Mouse (Mus musculus) cerebellum, adult 2 months (tissue): ENCODE measurements around the gene Gm11634.

Experiments used
- CTCF ChIP-seq: fragments of 200-500 bp; IDR thresholded peaks from 2 replicates; pipeline ENCODE4 v1.5.1; 2011; ENCODE audit warnings: low read depth, mild to moderate bottlenecking, control low read depth, low read length, moderate library complexity, borderline replicate concordance; ENCODE audit not compliant: insufficient read depth
- POLR2A ChIP-seq: fragments of 200-500 bp; IDR thresholded peaks from 2 replicates; pipeline ENCODE4 v1.6.1; 2011; ENCODE audit warnings: low read length, control low read depth, borderline replicate concordance; ENCODE audit not compliant: insufficient read depth

DNA sequence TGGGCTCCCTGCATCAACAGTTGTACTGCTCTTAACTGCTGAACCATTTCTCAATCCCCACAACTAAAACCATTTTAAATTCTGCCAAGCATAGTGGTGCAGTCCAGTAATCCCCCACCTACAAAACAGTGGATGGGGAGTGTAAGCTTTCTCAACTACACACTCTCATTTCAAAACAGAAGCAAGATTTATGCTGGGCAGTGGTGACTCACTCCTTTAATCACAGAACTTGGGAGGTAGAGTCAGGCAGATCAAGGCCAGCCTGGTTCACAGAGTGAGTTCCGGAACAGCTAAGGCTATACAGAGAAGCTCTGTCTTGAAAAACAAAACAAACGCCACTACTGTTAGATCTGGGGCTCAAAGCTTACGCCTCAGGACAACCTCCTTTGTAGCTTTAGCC is 19.5 kb upstream of the Gm11634 start:
- TF ChIP-seq CTCF = no peak
- no peak for TF ChIP-seq POLR2A
